Mouse (Mus musculus) kidney, embryonic 16.5 days (tissue): ENCODE measurements around the gene E2f6. TPM values are rescaled to one million over a fixed set of nuclear protein-coding genes. Genes with fewer than 3 reads are reported as not detected.

Experiments
- microRNA-seq: library from miRNA; unstranded; fragments of <30 nt; microRNA quantifications from one replicate; pipeline ENCODE4, GENCODE M21; 2016
- polyA plus RNA-seq: library from polyadenylated mRNA; unstranded; fragments of >200 nt; fragmentation: Nextera tagmentation; extraction: Ambion mirVana; gene quantifications from 2 replicates; pipeline ENCODE4 v1.2.1, GENCODE M21; 2015

E2f6 gene
- polyA plus RNA-seq, 1 experiment from 2014 or later, result 41.7 TPM

Small RNAs within 50 kb of the gene (microRNA-seq; reads per million reads assigned to microRNA genes)
- gene Gm44305, result not detected

Other genes with a start within 250 kb of the E2f6 start
- 5.7 and 6.8 TPM in 2 replicates for gene Lpin1, start 200.0 kb upstream of the E2f6 start, polyA plus RNA-seq
- gene Ntsr2, start 157.6 kb upstream of the E2f6 start, polyA plus RNA-seq, result 0.34 and 0.63 TPM in 2 replicates
- 4.4 and 5.2 TPM in 2 replicates for gene Greb1, start 10.1 kb upstream of the E2f6 start, polyA plus RNA-seq
- 10.6 and 11.4 TPM in 2 replicates for gene Rock2, start 83.9 kb downstream of the E2f6 start, polyA plus RNA-seq
- gene Pqlc3, start 189.4 kb downstream of the E2f6 start, polyA plus RNA-seq, result 3.7 and 4.7 TPM in 2 replicates
- 0.47 and 0.54 TPM in 2 replicates for gene 2410004P03Rik, start 200.8 kb downstream of the E2f6 start, polyA plus RNA-seq